In the genomic region with DNA sequence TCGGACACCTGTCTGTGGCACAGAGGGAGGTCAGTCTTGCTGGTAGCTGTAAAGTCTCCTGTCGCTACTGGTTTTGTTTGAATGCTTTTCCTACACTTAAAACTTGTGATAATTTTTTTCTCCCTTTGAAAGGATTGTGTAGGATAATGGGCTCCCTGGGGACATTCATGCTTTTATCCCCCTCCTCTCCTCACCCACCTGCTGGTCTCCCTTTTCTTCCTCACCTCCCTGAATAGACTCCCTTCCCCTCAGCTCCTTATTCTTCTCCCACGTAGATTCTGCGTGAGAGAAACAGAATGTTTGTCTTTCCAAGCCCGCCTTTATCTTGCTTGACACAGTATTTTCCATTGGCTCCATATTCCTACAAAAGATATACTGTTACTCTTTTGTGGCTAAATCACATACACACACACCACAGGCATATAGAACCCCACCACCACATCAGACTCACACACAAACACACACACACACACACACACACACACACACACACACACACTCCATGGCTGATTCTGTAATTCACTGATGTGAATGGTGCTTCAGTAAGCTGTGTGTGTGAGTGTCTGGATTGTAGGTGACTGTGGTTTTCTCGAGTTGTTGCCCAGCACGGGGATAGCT, we compare ENCODE assay signal across 28 mouse cellular contexts. TPM values are rescaled to one million over a fixed set of nuclear protein-coding genes. Genes with fewer than 3 reads are reported as not detected.
DNase-seq lines count a peak whose midpoint lies in the region; ATAC-seq lines count a peak whose summit lies in the region.
"Had no signal": no experiment of that assay in that cellular context is flagged by ENCODE, and none has a peak within 500 bp of the region (broad histone marks: within the 10 kb centered on the region; RNA-seq: fewer than 3 reads in every experiment).

No protein-coding gene starts in this region.

- H3K27ac ChIP-seq in forebrain, embryonic 12.5 days, result 0 out of 2 replicates have a peak overlapping the region, but pooled peaks have one; percentile 42
- no peak overlapping the region for H3K27ac ChIP-seq in forebrain, embryonic 10.5 days
- H3K27ac ChIP-seq in neural tube, embryonic 11.5 days (ENCODE audit: low read depth, low read length), result no peak overlapping the region
- no peak overlapping the region for H3K27ac ChIP-seq in forebrain, embryonic 14.5 days (ENCODE audit: low read depth, low read length)
- no peak overlapping the region for H3K27ac ChIP-seq in intestine, embryonic 15.5 days
- H3K27ac ChIP-seq: embryonic facial prominence, embryonic 10.5 days; embryonic facial prominence, embryonic 15.5 days; gastrocnemius, adult 2 months; hindbrain, embryonic 14.5 days; kidney, embryonic 15.5 days; limb, embryonic 12.5 days; lung, embryonic 15.5 days had no signal

- H3K27me3 ChIP-seq in forebrain, embryonic 12.5 days, result no peaks in the 10 kb centered on the region
- peaks cover 27% of the 10 kb centered on the region for H3K27me3 ChIP-seq in forebrain, embryonic 10.5 days (ENCODE audit: poor library complexity, severe bottlenecking)
- no peaks in the 10 kb centered on the region for H3K27me3 ChIP-seq in neural tube, embryonic 11.5 days (ENCODE audit: control insufficient read depth, insufficient read depth, low read length)
- H3K27me3 ChIP-seq in forebrain, embryonic 14.5 days (replicated peaks; ENCODE audit: control insufficient read depth, insufficient read depth, low read length), result no peaks in the 10 kb centered on the region
- H3K27me3 ChIP-seq in intestine, embryonic 15.5 days (replicated peaks), result no peaks in the 10 kb centered on the region
- H3K27me3 ChIP-seq: embryonic facial prominence, embryonic 15.5 days; kidney, embryonic 15.5 days; limb, embryonic 12.5 days; lung, embryonic 15.5 days; Patski had no signal

- H3K9ac ChIP-seq in forebrain, embryonic 12.5 days, result no peak overlapping the region
- no peak overlapping the region for H3K9ac ChIP-seq in neural tube, embryonic 11.5 days (ENCODE audit: low read length)
- H3K9ac ChIP-seq in forebrain, embryonic 14.5 days (ENCODE audit: low read length), result no peak overlapping the region
- no peak overlapping the region for H3K9ac ChIP-seq in intestine, embryonic 15.5 days
- H3K9ac ChIP-seq: embryonic facial prominence, embryonic 15.5 days; hindbrain, embryonic 14.5 days; kidney, embryonic 15.5 days; limb, embryonic 12.5 days; lung, embryonic 15.5 days had no signal

- H3K4me2 ChIP-seq in forebrain, embryonic 12.5 days, result 0 out of 2 replicates have a peak overlapping the region, but pooled peaks have one; percentile 1
- no peak overlapping the region for H3K4me2 ChIP-seq in neural tube, embryonic 11.5 days (ENCODE audit: low read depth)
- no peak overlapping the region for H3K4me2 ChIP-seq in forebrain, embryonic 14.5 days (ENCODE audit: low read length)
- H3K4me2 ChIP-seq in intestine, embryonic 15.5 days (replicated peaks), result no peak overlapping the region
- H3K4me2 ChIP-seq: embryonic facial prominence, embryonic 15.5 days; heart, embryonic 11.5 days; hindbrain, embryonic 14.5 days; kidney, embryonic 15.5 days; limb, embryonic 12.5 days; lung, embryonic 15.5 days had no signal

- H3K4me1 ChIP-seq in forebrain, embryonic 12.5 days, result peaks cover 13% of the 10 kb centered on the region
- peaks cover 13% of the 10 kb centered on the region for H3K4me1 ChIP-seq in forebrain, embryonic 10.5 days
- H3K4me1 ChIP-seq in neural tube, embryonic 11.5 days (ENCODE audit: control insufficient read depth, insufficient read depth, low read length), result no peaks in the 10 kb centered on the region
- H3K4me1 ChIP-seq in forebrain, embryonic 14.5 days (ENCODE audit: control insufficient read depth, insufficient read depth, low read length), result peaks cover 9% of the 10 kb centered on the region; the same call in 1 of the 2 replicates
- H3K4me1 ChIP-seq in intestine, embryonic 15.5 days (replicated peaks), result no peaks in the 10 kb centered on the region
- H3K4me1 ChIP-seq: embryonic facial prominence, embryonic 10.5 days; kidney, embryonic 15.5 days; lung, embryonic 15.5 days had no signal

- no peaks in the 10 kb centered on the region for H3K9me3 ChIP-seq in forebrain, embryonic 12.5 days
- H3K9me3 ChIP-seq in forebrain, embryonic 10.5 days, result 0 out of 2 replicates have a peak, but pooled peaks cover 5% of the 10 kb centered on the region
- no peaks in the 10 kb centered on the region for H3K9me3 ChIP-seq in neural tube, embryonic 11.5 days (ENCODE audit: control insufficient read depth, low read length)
- H3K9me3 ChIP-seq in forebrain, embryonic 14.5 days (replicated peaks; ENCODE audit: control insufficient read depth, low read length), result no peaks in the 10 kb centered on the region
- H3K9me3 ChIP-seq in intestine, embryonic 15.5 days, result no peaks in the 10 kb centered on the region
- H3K9me3 ChIP-seq: embryonic facial prominence, embryonic 10.5 days; embryonic facial prominence, embryonic 15.5 days; kidney, embryonic 15.5 days; limb, embryonic 12.5 days; lung, embryonic 15.5 days had no signal

- ATAC-seq in forebrain, embryonic 12.5 days (ENCODE audit: low FRiP score), result peak; percentile 22; the same call in 1 of the 2 replicates
- peak; percentile 54; the same call in 1 of the 2 replicates for ATAC-seq in neural tube, embryonic 11.5 days (ENCODE audit: insufficient read depth, low FRiP score, low TSS enrichment)
- ATAC-seq in forebrain, embryonic 14.5 days, result peak; percentile 27; the same call in 1 of the 2 replicates
- no peak for ATAC-seq in intestine, embryonic 15.5 days
- ATAC-seq: inflammation-experienced regulatory T-cells, adult 6 months; Patski had no signal

- H3K36me3 ChIP-seq in forebrain, embryonic 12.5 days (replicated peaks), result no peaks in the 10 kb centered on the region
- H3K36me3 ChIP-seq in forebrain, embryonic 10.5 days (replicated peaks), result no peaks in the 10 kb centered on the region
- H3K36me3 ChIP-seq in neural tube, embryonic 11.5 days (ENCODE audit: control insufficient read depth, insufficient read depth, low read length), result no peaks in the 10 kb centered on the region
- no peaks in the 10 kb centered on the region for H3K36me3 ChIP-seq in forebrain, embryonic 14.5 days (ENCODE audit: control insufficient read depth, insufficient read depth, low read length)
- H3K36me3 ChIP-seq in intestine, embryonic 15.5 days, result no peaks in the 10 kb centered on the region
- H3K36me3 ChIP-seq: embryonic facial prominence, embryonic 10.5 days; embryonic facial prominence, embryonic 15.5 days; kidney, embryonic 15.5 days; limb, embryonic 12.5 days; lung, embryonic 15.5 days had no signal

- WGBS in forebrain, embryonic 12.5 days, result 25% methylated on average over 7 of the region's 7 CpGs
- 28% methylated on average over 7 of the region's 7 CpGs for WGBS in forebrain, embryonic 10.5 days
- 26% methylated on average over 7 of the region's 7 CpGs for WGBS in neural tube, embryonic 11.5 days
- 9% methylated on average over 7 of the region's 7 CpGs for WGBS in forebrain, embryonic 14.5 days
- 43% methylated on average over 7 of the region's 7 CpGs for WGBS in intestine, embryonic 15.5 days

- H3K4me3 ChIP-seq in forebrain, embryonic 12.5 days (replicated peaks), result no peak overlapping the region
- H3K4me3 ChIP-seq in forebrain, embryonic 10.5 days, result no peak overlapping the region
- no peak overlapping the region for H3K4me3 ChIP-seq in neural tube, embryonic 11.5 days (ENCODE audit: low read depth, low read length)
- H3K4me3 ChIP-seq in forebrain, embryonic 14.5 days (ENCODE audit: low read depth, low read length), result no peak overlapping the region
- no peak overlapping the region for H3K4me3 ChIP-seq in intestine, embryonic 15.5 days (replicated peaks)
- H3K4me3 ChIP-seq: embryonic facial prominence, embryonic 10.5 days; embryonic facial prominence, embryonic 15.5 days; gastrocnemius, adult 2 months; kidney, embryonic 15.5 days; limb, embryonic 12.5 days; lung, embryonic 15.5 days had no signal

- DNase-seq in forebrain, embryonic 10.5 days (ENCODE audit: extremely low spot score, low spot score), result no peak
- no peak for DNase-seq in neural tube, embryonic 11.5 days (ENCODE audit: low spot score)
- no peak for DNase-seq in neural tube, embryonic 10.5 days (ENCODE audit: extremely low spot score, low spot score)
- DNase-seq in forebrain, embryonic 14.5 days (ENCODE audit: low spot score), result peak; percentile 39
- no peak for DNase-seq in adipocyte (ENCODE audit: low spot score)
- DNase-seq: adrenal gland, adult 2 months; adrenal gland, postnatal 36 days; cerebellum, adult 8-10 months; cerebellum, postnatal 25 days; gastrocnemius, adult 2 months; gastrocnemius, postnatal 36 days; heart, adult 18-20 months; kidney, adult 18-20 months; kidney, postnatal 25 days; right cerebral cortex, adult 18-20 months; right cerebral cortex, postnatal 4 days; thymus, postnatal 4 days had no signal

RNA-seq across cellular contexts. Expression of a gene that starts 18.0 kb away (rescaled TPM):
- 23.7 and 30.2 TPM in 2 replicates for polyA plus RNA-seq in forebrain, embryonic 12.5 days (2016; fragmentation: Nextera tagmentation; extraction: Ambion mirVana)
- 21.6 and 22.7 TPM in 2 replicates for polyA plus RNA-seq in forebrain, embryonic 10.5 days (2016; fragmentation: Nextera tagmentation; extraction: Ambion mirVana)
- 19.4 and 23.8 TPM in 2 replicates for polyA plus RNA-seq in neural tube, embryonic 11.5 days (2014; fragmentation: Nextera tagmentation; extraction: Ambion mirVana)
- polyA plus RNA-seq in forebrain, embryonic 14.5 days (2014; fragmentation: Nextera tagmentation; extraction: Ambion mirVana), result 25.9 and 27.3 TPM in 2 replicates
- polyA plus RNA-seq in intestine, embryonic 15.5 days (2015; fragmentation: Nextera tagmentation; extraction: Ambion mirVana), result 15.6 and 18.4 TPM in 2 replicates

RNA-seq across cellular contexts. Expression of a gene that starts 18.2 kb away (rescaled TPM):
- 921 and 969 TPM in 2 replicates for polyA plus RNA-seq in forebrain, embryonic 12.5 days (2016; fragmentation: Nextera tagmentation; extraction: Ambion mirVana)
- polyA plus RNA-seq in forebrain, embryonic 10.5 days (2016; fragmentation: Nextera tagmentation; extraction: Ambion mirVana), result 797 and 870 TPM in 2 replicates
- 1,035 and 1,076 TPM in 2 replicates for polyA plus RNA-seq in neural tube, embryonic 11.5 days (2014; fragmentation: Nextera tagmentation; extraction: Ambion mirVana)
- polyA plus RNA-seq in forebrain, embryonic 14.5 days (2014; fragmentation: Nextera tagmentation; extraction: Ambion mirVana), result 1,393 and 1,470 TPM in 2 replicates
- 1,422 and 1,510 TPM in 2 replicates for polyA plus RNA-seq in intestine, embryonic 15.5 days (2015; fragmentation: Nextera tagmentation; extraction: Ambion mirVana)
